ENCODE assay signal across 8 mouse cellular contexts in the genomic region with DNA sequence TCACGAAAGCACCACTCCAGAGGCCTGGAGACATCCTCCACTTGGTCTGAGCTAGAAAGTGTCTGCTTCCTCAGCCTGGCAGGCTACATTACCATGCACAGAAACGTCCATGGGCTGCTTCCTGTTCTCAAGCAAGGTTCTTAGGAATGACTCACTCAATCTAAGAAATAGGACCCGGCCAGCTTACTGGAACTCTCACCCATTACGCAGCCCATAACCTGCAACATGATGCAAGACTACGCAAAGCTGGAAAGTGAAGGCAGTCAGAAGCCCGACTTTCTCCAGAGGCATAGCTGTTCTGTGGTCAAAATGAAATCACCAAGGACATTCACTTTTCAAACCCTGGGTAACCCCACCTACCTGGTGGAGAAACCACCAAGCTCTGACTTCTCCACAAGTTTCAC. TPM values are rescaled to one million over a fixed set of nuclear protein-coding genes. Genes with fewer than 3 reads are reported as not detected.
DNase-seq lines count a peak whose midpoint lies in the region; TF ChIP-seq lines count a peak whose summit lies in the region.

No protein-coding gene starts in this region.

- no peak for TF ChIP-seq RAD21 in CH12.LX (IDR thresholded peaks at IDR 0.05; ENCODE audit: low read depth, low read length)

- dilution Hi-C loops in CH12.LX (cut with MboI; ENCODE audit: extremely low pct_ligation_motif_present, extremely low pct_unique_long_range_greater_than_20kb, low sequenced_read_pairs): no loop called here

- intact Hi-C loops in left cerebral cortex, adult 2 months (cut with DNase I): no loop called here

- WGBS in kidney, adult 2 months: 29% methylated on average over 6 of the region's 6 CpGs
- 2% methylated on average over 6 of the region's 6 CpGs for WGBS in macrophage (ENCODE audit: missing documents)

- no peak for TF ChIP-seq CTCF in kidney, adult 2 months (conservative IDR thresholded peaks at IDR 0.05; ENCODE audit: insufficient read depth, insufficient read length, low read depth, low read length)
- TF ChIP-seq CTCF in CH12.LX (conservative IDR thresholded peaks at IDR 0.05 in 1 of 2, IDR thresholded peaks at IDR 0.05 in 1 of 2; ENCODE audit: low read depth in 2 of 2, low read length in 2 of 2): no peak
- TF ChIP-seq CTCF in left cerebral cortex, adult 2 months (IDR thresholded peaks at IDR 0.05): no peak

- H3K9ac ChIP-seq in CH12.LX (ENCODE audit: insufficient read depth, low read depth): peak overlapping the region; percentile 29

- H3K4me2 ChIP-seq in CH12.LX (ENCODE audit: insufficient read depth, low read depth, poor library complexity, severe bottlenecking): peak overlapping the region; percentile 54

- no peaks in the 10 kb centered on the region for H3K27me3 ChIP-seq in kidney, adult 2 months (replicated peaks; ENCODE audit: control insufficient read depth, insufficient read depth, low read length)
- no peaks in the 10 kb centered on the region for H3K27me3 ChIP-seq in CH12.LX (replicated peaks)

- in situ Hi-C loops in CH12.LX (cut with MboI; ENCODE audit: low pct_ligation_motif_present, low pct_unique_long_range_greater_than_20kb, low sequenced_read_pairs): loop anchor here (10.0 kb wide), 1 partner anchor 89 kb away; no protein-coding TSS in a partner anchor

- peaks cover 63% of the 10 kb centered on the region for H3K79me2 ChIP-seq in CH12.LX (replicated peaks; ENCODE audit: control insufficient read depth, extremely low read depth, insufficient read depth, poor library complexity, severe bottlenecking)
- H3K79me2 ChIP-seq in macrophage (ENCODE audit: inconsistent target): peaks cover 100% of the 10 kb centered on the region

- H3K4me1 ChIP-seq in kidney, adult 2 months (ENCODE audit: control insufficient read depth, insufficient read depth, low read length): peaks cover 58% of the 10 kb centered on the region
- peaks cover 30 to 87% of the 10 kb centered on the region in 2 experiments for H3K4me1 ChIP-seq in CH12.LX (ENCODE audit: control insufficient read depth in 1 of 2, insufficient read depth in 2 of 2)

- H3K4me3 ChIP-seq in kidney, adult 2 months (ENCODE audit: insufficient read depth, low read depth, low read length): no peak overlapping the region
- H3K4me3 ChIP-seq in CH12.LX (replicated peaks in 1 of 3; ENCODE audit: low read depth in 2 of 3, low read length in 2 of 3, poor library complexity in 1 of 3) (peak overlapping the region in 2 of 3 experiments; percentile 8 to 27), macrophage (ENCODE audit: inconsistent target) (no peak overlapping the region)
- no peak overlapping the region for H3K4me3 ChIP-seq in left cerebral cortex, adult 2 months

- peak; percentile 47 for DNase-seq in kidney, adult 2 months
- no peak for DNase-seq in kidney, adult 8-10 months
- DNase-seq in CH12.LX (ENCODE audit: extremely low read depth): peak; percentile 84
- peak; percentile 54 for DNase-seq in fat pad, adult 2 months (ENCODE audit: extremely low read depth, low read depth, low spot score)
- no peak for DNase-seq in layer of hippocampus, adult 18-20 months (ENCODE audit: low spot score in 2 of 2)
- DNase-seq in left cerebral cortex, adult 2 months (ENCODE audit: extremely low spot score in 1 of 2, low spot score in 2 of 2): no peak
- DNase-seq in right cerebral cortex, postnatal 25 days: no peak

- peak; percentile 17; the same call in 1 of the 2 replicates for TF ChIP-seq EP300 in CH12.LX (IDR thresholded peaks at IDR 0.05; ENCODE audit: low read length)

- no peaks in the 10 kb centered on the region for H3K36me3 ChIP-seq in kidney, adult 2 months (ENCODE audit: control insufficient read depth, insufficient read depth, low read length)
- H3K36me3 ChIP-seq in CH12.LX (replicated peaks in 1 of 2; ENCODE audit: control insufficient read depth in 1 of 2, insufficient read depth in 1 of 2, low read length in 1 of 2) (peaks cover 0 to 30% of the 10 kb centered on the region in 2 experiments), macrophage (ENCODE audit: inconsistent target) (peaks cover 19% of the 10 kb centered on the region; the same call in 1 of the 2 replicates)

- no peaks in the 10 kb centered on the region for H3K9me3 ChIP-seq in CH12.LX (replicated peaks; ENCODE audit: low read length)

- no peak for TF ChIP-seq POLR2A in kidney, adult 2 months (IDR thresholded peaks at IDR 0.05; ENCODE audit: low read depth, low read length)
- TF ChIP-seq POLR2A in CH12.LX (IDR thresholded peaks at IDR 0.05; ENCODE audit: low read depth, low read length): no peak

- peak overlapping the region; percentile 58 for H3K27ac ChIP-seq in kidney, adult 2 months (ENCODE audit: insufficient read depth, low read depth, low read length)
- peak overlapping the region; percentile 56; the same call in 1 of the 2 replicates for H3K27ac ChIP-seq in CH12.LX (ENCODE audit: insufficient read depth, low read depth)
- H3K27ac ChIP-seq in macrophage: peak overlapping the region; percentile 99
- no peak overlapping the region for H3K27ac ChIP-seq in left cerebral cortex, adult 2 months

TF ChIP-seq in CH12.LX, 34 proteins besides CTCF, POLR2A, EP300 and RAD21 (continues in another document):
- TF ChIP-seq MAZ (IDR thresholded peaks at IDR 0.05; ENCODE audit: low read depth, low read length) (no peak), HCFC1 (IDR thresholded peaks at IDR 0.05; ENCODE audit: low read depth, low read length) (no peak), NELFE (IDR thresholded peaks at IDR 0.05; ENCODE audit: low read depth, low read length) (no peak), PAX5 (IDR thresholded peaks at IDR 0.05; ENCODE audit: low read length) (no peak), MAFK (IDR thresholded peaks at IDR 0.05; ENCODE audit: insufficient replicate concordance, low read length) (peak; percentile 67), JUN (IDR thresholded peaks at IDR 0.05; ENCODE audit: insufficient read depth, low read depth, low read length) (peak; percentile 33; the same call in 1 of the 2 replicates), MAX (IDR thresholded peaks at IDR 0.05; ENCODE audit: low read length) (no peak), JUND (conservative IDR thresholded peaks at IDR 0.05; ENCODE audit: low read depth, low read length) (no peak), TCF12 (IDR thresholded peaks at IDR 0.05; ENCODE audit: low read depth, low read length) (peak; percentile 12; the same call in 1 of the 2 replicates), SMC3 (IDR thresholded peaks at IDR 0.05; ENCODE audit: low read depth, low read length) (no peak), ETS1 (conservative IDR thresholded peaks at IDR 0.05; ENCODE audit: low read depth, low read length) (peak; percentile 91), E2F4 (IDR thresholded peaks at IDR 0.05; ENCODE audit: insufficient replicate concordance, low read depth, low read length) (no peak), ZKSCAN1 (IDR thresholded peaks at IDR 0.05; ENCODE audit: borderline replicate concordance, low read depth, low read length) (no peak), ELF1 (IDR thresholded peaks at IDR 0.05; ENCODE audit: low read depth, low read length) (0 out of 2 replicates have a peak, but pooled peaks have one; percentile 19), UBTF (IDR thresholded peaks at IDR 0.05; ENCODE audit: low read depth, low read length) (no peak), BHLHE40 (IDR thresholded peaks at IDR 0.05; ENCODE audit: low read depth, low read length) (peak; percentile 72), GABPA (IDR thresholded peaks at IDR 0.05; ENCODE audit: insufficient replicate concordance, low read depth, low read length) (no peak), MXI1 (IDR thresholded peaks at IDR 0.05; ENCODE audit: low read depth, low read length) (no peak), ZMIZ1 (IDR thresholded peaks at IDR 0.05; ENCODE audit: low read depth, low read length) (no peak), RCOR1 (conservative IDR thresholded peaks at IDR 0.05; ENCODE audit: low read depth, low read length) (no peak), TBP (conservative IDR thresholded peaks at IDR 0.05; ENCODE audit: low read depth, low read length) (no peak), ZC3H11A (IDR thresholded peaks at IDR 0.05; ENCODE audit: low read depth, low read length) (no peak), SIN3A (IDR thresholded peaks at IDR 0.05; ENCODE audit: low read length) (peak; percentile 49; the same call in 1 of the 2 replicates), POLR2AphosphoS2 (IDR thresholded peaks at IDR 0.05; ENCODE audit: low read depth, low read length) (no peak), ZNF384 (IDR thresholded peaks at IDR 0.05; ENCODE audit: low read depth, low read length) (no peak), CHD2 (IDR thresholded peaks at IDR 0.05; ENCODE audit: low read length) (no peak), USF1 (IDR thresholded peaks at IDR 0.05; ENCODE audit: low read depth, low read length) (no peak), USF2 (conservative IDR thresholded peaks at IDR 0.05; ENCODE audit: low read depth, low read length) (no peak), MEF2A (IDR thresholded peaks at IDR 0.05; ENCODE audit: borderline replicate concordance, low read depth, low read length) (peak; percentile 46; the same call in 1 of the 2 replicates)

RNA-seq across cellular contexts. Expression of a gene that starts 19.0 kb away (rescaled TPM):
- 58.0 and 59.5 TPM in 2 replicates for polyA plus RNA-seq in kidney, adult 2 months (2012; rRNA removed)
- 11.6 and 13.9 TPM in 2 replicates for total RNA-seq in CH12.LX (2012; rRNA removed)
- 21.7 and 23.3 TPM in 2 replicates for total RNA-seq in CH12.LX (2014; rRNA removed)
- polyA plus RNA-seq in CH12.LX (2012; ENCODE audit: insufficient read length, low read depth): 32.6 and 35.5 TPM in 2 replicates
- total RNA-seq in macrophage (2018; cell fraction: chromatin; rRNA removed): 1,000 to 10,000 TPM in 4 of 26 experiments, 100 to 1,000 TPM in 21, 10 to 100 TPM in 1; 93.5 to 1,701 (median 398) TPM
- 100 to 1,000 TPM; 118 to 679 (median 362) TPM for total RNA-seq in macrophage (2018; cell fraction: cytosol; rRNA removed)
- 1,000 to 10,000 TPM in 5 of 26 experiments, 100 to 1,000 TPM in 21; 190 to 1,621 (median 565) TPM for total RNA-seq in macrophage (2018; cell fraction: nucleus; rRNA removed)
- 189 to 430 TPM (median 388 TPM) in 3 replicates for polyA plus RNA-seq in macrophage (2018)
- total RNA-seq in layer of hippocampus, adult 18-20 months (2021): 10 to 100 TPM; 14.5 to 16.3 TPM
- total RNA-seq in left cerebral cortex, adult 2 months (2021): 10 to 100 TPM; 11.3 to 13.1 TPM

RNA-seq across cellular contexts. Expression of a gene that starts 26.4 kb away (rescaled TPM):
- 16.2 and 34.0 TPM in 2 replicates for polyA plus RNA-seq in kidney, adult 2 months (2012; rRNA removed)
- total RNA-seq in CH12.LX (2012; rRNA removed): 83.1 and 105 TPM in 2 replicates
- 229 and 278 TPM in 2 replicates for total RNA-seq in CH12.LX (2014; rRNA removed)
- 373 and 540 TPM in 2 replicates for polyA plus RNA-seq in CH12.LX (2012; ENCODE audit: insufficient read length, low read depth)
- 100 to 1,000 TPM; 404 to 869 (median 663) TPM for total RNA-seq in macrophage (2018; cell fraction: chromatin; rRNA removed)
- total RNA-seq in macrophage (2018; cell fraction: cytosol; rRNA removed): 100 to 1,000 TPM; 291 to 595 (median 415) TPM
- 100 to 1,000 TPM; 332 to 659 (median 518) TPM for total RNA-seq in macrophage (2018; cell fraction: nucleus; rRNA removed)
- 346 to 1,286 TPM (median 601 TPM) in 3 replicates for polyA plus RNA-seq in macrophage (2018)
- total RNA-seq in layer of hippocampus, adult 18-20 months (2021): 100 to 1,000 TPM; 289 to 299 TPM
- total RNA-seq in left cerebral cortex, adult 2 months (2021): 100 to 1,000 TPM; 282 to 308 TPM

Comparison
In these comparisons a context has a peak if more than half of its experiments do, and no peak if none do; other contexts are left out.
1. DNase-seq: peak in kidney, adult 2 months (single experiment), CH12.LX (single experiment) and fat pad, adult 2 months (single experiment); none in kidney, adult 8-10 months (0 of 2), layer of hippocampus, adult 18-20 months (0 of 2), left cerebral cortex, adult 2 months (0 of 2) and right cerebral cortex, postnatal 25 days (single experiment).
2. H3K4me3 ChIP-seq: peak in CH12.LX (2 of 3); none in kidney, adult 2 months (single experiment), macrophage (single experiment) and left cerebral cortex, adult 2 months (single experiment).